Mouse (Mus musculus): ENCODE results near the gene Msantd2.

Gene Msantd2

GRCm38 (mm10) chr9:37569231-37569835 lies 80.2 kb downstream of the Msantd2 start:
- no peak for DNase-seq (ENCODE audit: low read depth, low spot score)

- DNase-seq (ENCODE audit: low read depth, low spot score): no peak
These were observed 83.2 kb downstream of the Msantd2 start for GRCm38 (mm10) chr9:37572204-37572876.
